Mouse (Mus musculus) mature B cell (primary cell): ENCODE measurements around the gene Cnpy4.

Experiments used
- in situ Hi-C: fragments of 300-500 bp; cut with MboI; formaldehyde crosslinking; loops from 2 replicates; pipeline ENCODE4 v1.14.3; 2019

Gene Cnpy4

DNA sequence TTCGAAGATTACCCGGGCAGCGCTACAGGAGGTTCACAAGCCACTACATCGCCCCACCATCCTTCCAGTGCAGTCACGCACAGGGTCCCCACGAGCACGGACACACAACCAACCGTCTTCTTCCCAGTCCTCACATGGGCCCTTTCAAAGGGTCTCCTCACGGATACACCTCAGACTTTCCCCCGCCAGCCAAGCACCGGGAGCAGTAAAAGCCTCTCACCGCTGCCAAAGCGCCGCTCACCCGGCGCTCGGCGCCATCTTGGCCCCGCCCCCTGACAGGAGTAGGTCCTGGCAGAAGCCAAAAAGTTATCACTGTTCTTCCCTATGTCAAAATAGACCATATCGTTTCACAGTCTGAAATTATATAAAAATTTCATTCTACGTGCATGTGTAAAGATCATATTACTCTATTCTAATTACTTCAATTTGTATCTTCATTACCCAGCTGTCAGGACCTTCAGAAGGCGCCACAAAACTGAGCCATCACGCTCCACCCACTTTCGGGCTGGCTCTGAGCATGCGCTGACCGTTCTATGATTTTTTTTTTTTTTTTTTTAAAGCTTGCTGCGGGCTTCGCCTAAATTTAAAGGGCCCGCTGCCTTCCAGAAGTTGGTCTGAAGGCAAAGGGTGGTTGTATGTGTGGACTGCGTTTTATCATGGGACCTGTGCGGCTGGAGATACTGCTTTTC lies at the start of gene Cnpy4, which contains the start of gene Taf6:
Cnpy4 (plus strand) TSS at position 536 of the 689 bp plus-strand sequence.
Taf6 (minus strand) TSS at position 502 of the 689 bp plus-strand sequence.
- in situ Hi-C loops = no loop called here

DNA sequence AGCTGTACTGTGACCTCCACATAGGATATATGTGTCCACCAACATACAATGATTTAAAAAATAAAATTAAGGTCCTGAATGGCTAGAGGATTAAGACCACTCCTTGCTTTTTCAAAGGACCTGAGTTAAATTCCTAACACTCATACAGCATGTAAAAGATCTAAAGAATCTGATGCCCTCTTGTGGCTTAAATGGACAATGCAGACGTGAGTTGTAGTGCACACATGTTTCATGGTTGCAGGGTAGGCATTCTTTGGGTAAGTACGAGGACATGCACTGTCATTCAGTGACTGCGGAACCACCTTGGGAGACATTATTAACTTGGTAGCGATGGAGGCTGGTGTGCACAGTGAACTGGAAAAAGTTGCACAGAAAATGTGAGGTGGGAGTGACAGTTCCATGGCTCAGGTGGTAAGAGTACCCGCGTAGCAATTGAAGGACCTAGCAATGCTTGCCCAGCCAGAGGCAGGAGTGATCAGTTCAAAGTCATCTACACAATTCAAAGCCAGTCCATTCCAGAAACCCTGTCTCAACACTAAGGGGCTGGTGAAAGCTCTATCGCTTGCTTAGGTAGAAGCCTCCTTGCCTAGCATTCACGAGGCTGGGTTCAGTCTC lies 49.2 kb upstream of the Cnpy4 start:
- in situ Hi-C loops = no loop called here

DNA sequence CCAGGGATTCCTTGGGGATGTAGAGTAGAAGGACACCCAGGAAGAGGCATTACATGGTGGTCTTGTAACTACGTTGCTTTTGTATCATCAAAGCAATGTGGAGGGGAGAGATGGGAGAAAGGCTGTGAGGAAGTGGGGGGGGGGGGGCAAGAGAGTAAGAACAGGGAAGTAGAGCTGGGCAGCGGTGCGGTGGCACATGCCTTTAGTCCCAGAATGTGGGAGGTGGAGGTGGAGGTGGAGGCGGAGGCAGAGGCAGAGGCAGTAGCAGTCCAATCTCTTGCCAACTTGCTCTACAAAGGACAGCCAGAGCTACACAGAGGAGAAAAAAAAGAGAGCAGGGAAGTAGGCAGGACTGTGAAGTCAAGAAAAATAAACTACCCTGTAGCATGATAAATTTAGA lies 48.7 kb upstream of the Cnpy4 start:
- in situ Hi-C loops = no loop called here

DNA sequence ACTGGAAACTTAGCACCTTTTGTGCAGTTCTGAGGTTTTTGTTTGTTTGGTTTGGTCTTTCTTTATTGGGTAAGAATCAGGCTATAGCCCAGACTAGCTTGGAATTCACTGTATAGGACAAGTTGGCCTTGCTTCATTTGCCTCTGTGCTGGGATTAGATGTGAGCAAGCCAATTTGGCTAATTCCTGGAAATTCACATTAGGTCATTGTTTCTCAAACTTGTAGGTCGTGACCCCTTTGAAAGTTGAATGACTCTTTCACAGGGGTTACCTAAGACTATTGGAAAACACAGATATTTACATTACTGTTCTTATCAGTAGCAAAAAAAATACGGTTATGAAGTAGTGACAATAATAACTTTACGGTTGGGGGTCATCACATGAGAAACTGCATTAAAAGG lies 32.9 kb upstream of the Cnpy4 start:
- in situ Hi-C loops = no loop called here

DNA sequence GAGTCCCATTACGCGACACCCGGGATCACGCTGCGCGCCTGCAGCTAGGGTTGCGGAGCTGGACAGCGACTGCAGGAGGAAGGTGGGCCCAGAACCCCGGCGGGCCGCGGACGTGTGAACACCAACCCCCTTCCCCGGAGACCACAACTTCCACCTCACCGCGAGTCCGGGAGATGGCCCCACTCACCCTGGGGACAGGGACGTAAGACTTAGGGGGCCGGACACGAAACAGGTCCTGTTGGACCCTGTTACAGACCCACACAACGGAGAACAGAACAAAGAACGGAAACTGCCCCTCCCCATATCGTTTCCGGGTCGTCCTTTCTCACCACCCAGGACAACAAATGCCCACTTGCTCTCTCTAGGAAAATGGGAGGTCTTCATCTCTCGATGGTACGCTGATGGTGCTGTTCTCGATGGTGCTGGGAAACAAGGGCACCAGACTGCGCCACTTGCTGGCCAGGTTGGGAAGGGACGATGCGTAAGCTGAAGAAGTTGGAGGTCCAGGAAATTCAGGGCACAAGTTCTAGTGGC lies 31.8 kb upstream of the Cnpy4 start, which contains the start of gene Zfp113:
Zfp113 (minus strand) TSS at position 302 of the 534 bp plus-strand sequence.
- in situ Hi-C loops = no loop called here

DNA sequence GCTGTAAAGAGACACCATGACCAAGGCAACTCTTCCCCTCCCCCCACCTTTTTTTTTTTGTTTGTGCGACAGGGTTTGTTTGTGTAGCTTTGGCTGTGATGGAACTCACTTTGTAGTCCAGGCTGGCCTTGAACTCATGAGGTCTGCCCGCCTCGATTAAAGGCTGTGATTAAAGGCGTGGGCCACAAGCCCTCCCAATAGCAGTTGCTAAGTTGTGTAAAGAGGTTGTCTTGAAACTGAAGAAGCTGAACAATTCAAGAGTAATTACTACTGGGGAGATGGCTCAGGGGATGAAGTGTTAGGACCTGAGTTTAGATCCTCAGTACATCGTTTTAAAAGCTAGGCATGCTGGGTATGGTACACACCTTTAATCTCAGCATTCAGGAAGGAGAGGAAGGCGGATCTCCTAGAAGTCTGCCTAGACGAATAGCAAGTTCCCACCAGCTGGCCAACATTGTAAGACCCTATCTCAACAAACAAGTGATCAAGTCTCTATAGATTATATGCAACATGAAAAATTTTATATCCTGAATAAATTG lies 27.0 kb upstream of the Cnpy4 start:
- in situ Hi-C loops = no loop called here

DNA sequence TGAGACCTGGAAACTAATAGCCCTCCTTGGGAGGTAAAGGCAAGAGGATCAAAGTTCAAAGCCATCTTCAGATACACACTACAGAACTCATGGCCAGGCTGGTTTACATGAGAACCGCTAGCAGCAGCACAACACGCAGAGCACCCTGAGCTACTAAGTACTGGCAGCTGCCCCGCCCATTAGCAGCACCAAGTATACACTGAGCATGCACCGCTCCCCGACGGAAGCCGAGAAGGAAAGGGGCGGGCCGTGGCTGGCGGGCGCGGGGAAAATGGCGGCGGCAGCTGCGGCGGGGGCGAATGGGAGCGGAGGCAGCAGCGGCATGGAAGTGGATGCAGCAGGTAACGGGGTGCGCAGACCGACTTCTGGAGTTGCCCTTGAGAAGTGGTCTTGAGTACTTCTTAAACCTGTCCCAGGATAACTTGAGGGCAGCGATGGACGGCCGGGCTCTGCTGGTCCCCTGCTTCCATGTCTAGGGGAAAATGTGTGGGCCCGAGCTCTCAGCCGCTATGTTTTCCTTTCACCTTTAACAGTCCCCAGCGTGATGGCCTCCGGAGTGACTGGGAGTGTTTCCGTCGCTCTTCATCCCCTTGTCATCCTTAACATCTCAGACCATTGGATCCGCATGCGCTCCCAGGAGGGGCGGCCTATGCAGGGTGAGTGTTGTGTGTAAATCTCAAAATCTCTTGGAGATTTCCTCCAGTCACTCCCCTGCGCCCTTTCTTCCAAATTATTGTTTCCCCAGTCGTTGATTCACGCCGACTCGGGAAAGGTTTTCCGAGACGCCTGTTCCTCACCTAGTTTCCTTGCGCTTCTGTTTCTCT lies 26.2 kb upstream of the Cnpy4 start, which contains the start of gene Cops6:
Cops6 (plus strand) TSS at position 230 of the 824 bp plus-strand sequence.
- in situ Hi-C loops = no loop called here

DNA sequence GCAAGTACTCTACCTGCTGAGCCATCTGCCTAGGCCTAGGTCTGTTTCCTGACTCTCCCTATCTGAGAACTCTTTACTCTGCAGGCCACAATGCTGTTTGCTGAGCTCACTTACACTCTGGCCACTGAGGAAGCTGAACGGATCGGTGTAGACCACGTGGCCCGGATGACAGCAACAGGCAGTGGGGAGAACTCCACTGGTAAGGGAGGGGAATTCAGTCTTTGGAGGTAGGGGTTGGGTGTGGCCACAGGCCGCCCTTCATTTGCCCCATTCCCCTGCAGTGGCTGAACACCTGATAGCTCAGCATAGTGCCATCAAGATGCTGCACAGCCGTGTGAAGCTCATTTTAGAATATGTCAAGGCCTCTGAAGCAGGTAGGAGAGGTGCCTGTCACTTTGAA lies 24.2 kb upstream of the Cnpy4 start:
- in situ Hi-C loops = no loop called here

DNA sequence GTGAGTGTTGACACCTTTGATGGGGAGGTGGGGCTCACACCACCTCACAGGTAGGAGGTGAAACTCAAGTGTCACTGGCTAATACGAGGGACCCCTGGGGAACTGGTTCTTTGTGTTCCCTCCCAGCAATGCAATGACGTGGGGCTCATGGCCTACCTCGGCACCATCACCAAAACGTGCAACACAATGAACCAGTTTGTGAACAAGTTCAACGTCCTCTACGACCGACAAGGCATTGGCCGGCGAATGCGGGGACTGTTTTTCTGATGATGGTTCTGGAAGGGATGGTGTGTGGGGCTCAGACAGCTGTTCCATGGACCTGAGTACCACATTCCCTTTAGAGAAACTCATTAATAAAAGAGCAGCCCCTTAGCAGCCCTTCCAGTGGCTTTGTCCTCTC lies 23.7 kb upstream of the Cnpy4 start:
- in situ Hi-C loops = no loop called here

DNA sequence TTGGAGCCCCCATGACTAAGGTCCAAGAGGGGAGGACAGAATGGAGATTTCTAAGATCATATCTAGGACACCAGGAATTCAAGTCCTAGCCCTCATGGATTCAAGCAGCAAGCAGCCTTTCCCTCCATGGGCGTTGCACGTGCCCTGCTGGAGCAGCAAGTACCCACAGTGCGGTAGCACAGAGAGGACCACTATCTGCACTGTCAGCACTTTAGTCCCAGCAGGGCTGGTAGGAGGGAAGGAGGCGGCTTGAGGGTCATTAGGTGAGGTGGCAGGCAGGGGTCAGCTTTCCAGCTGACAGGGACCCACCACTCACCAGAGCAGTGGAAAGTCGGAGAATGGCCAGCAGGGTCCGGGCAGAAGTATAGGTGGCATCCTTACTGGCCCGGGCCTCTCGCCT lies 21.7 kb upstream of the Cnpy4 start:
- in situ Hi-C loops = no loop called here

DNA sequence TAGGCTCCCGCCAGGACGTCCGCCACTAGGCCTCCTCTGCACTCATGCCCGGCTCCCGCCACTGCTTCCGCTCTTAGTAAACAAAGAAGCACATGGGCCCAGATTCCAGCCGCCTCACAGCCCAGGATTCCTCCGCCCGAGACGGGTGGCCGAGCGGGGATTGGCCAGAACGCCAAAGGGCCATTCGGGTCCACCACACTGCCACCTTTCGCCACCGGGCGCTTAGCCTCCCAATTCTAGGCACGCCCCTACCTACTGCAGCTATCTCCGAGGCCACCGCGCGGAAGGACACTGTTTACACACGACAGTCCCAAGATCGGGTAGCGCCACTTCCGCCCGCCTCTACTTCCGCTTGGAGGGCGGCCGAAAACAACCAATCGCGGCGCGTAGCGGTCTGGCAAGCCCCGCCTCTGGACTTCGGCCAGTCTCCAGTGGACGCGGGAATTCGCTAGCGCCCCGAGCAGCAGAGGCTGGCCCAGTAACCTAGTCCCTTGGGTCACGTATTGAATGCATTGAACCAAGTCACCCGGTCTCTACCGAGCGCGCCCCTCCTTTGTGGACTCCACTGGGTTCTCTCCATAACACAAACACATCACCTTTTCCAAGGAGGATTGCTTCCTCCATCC lies 16.2 kb upstream of the Cnpy4 start:
- in situ Hi-C loops = no loop called here

DNA sequence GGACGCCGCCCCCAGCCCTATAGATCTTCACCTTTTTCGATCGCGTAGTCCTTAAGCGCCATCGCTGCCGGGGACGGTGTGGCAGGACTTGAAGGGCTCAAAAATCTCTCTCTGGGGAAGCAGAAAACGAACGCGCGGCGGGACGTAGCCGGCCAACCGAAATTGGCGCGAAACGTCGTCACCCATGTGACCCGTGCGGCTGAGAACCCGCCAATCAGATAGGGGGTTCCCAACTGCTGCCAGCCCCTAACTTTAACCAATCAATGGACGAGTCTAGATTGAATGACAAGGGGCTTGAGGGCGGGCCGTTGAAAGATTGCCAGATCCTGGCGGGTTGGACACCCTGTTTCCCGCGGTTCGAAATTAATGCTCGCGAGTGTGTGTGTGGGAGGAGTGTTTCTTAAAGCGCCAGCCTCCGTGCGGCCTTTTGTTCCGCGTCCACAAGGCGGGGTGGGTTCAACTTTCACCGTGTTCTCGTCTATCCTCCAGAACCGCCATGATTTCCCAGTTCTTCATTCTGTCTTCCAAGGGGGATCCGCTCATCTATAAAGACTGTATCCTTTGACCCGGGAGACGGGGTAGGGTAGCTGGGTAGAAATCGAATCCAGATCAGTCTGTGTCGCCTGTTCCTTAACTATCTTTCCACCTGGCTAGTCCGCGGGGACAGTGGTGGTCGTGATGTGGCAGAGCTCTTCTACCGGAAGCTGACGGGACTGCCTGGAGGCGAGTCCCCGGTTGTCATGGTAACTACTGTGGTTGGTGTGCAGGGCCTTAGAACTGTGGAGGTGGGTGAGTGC lies 15.4 kb upstream of the Cnpy4 start, which contains the start of the genes Ap4m1 and Mcm7:
Ap4m1 (plus strand) TSS at position 308 of the 797 bp plus-strand sequence.
Mcm7 (minus strand) TSS at position 728 of the 797 bp plus-strand sequence.
- in situ Hi-C loops = no loop called here

DNA sequence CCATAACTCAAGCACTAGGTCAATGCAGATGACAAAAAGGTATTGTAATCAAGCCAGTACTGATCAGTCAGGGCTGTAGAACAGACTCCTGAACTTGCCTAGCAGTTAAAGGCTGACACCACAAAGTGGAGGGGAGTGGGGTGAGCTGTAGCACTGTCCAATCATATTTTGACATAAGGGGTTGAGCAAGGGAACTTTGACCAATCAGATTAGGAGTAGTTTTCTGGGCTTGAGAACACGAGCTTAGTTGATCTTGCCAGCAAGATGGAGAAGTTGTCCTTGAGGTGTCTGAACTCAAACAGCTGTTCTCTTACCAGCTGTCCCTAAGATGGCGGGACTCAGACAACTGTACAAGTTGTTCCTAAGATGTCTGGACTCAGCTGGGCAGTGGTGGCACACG lies 14.1 kb upstream of the Cnpy4 start:
- in situ Hi-C loops = no loop called here

DNA sequence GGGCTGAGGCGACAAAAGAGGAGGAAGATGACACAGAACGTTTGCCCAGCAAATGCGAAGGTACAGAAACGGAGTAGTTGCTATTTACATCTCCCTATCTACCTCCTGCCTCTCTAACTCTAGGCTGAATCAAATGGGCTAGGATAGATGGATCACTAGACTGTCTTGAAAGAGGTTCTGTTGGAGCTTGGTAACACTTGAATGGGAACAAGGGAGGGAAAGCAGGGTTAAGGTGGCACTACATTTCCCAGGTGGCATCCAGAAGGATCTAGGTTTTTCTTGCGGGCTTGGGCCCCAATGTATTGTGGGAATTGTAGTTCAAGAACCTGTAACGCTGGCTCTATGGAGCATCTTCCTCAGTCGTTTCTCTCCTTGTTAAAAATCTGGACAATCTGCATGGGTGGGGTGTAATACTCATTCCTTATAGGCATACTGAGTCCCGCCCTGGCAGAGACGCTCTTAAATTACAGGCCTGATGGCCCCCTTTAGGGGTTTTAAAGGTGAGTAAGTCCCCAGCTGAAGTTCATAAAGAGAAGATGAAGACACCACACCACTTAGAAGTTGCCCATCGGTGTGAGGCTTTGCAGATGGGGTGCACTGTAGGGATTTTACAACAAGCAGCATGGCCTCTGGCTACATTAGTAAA lies 499 bp downstream of the Cnpy4 start:
- in situ Hi-C loops = no loop called here

DNA sequence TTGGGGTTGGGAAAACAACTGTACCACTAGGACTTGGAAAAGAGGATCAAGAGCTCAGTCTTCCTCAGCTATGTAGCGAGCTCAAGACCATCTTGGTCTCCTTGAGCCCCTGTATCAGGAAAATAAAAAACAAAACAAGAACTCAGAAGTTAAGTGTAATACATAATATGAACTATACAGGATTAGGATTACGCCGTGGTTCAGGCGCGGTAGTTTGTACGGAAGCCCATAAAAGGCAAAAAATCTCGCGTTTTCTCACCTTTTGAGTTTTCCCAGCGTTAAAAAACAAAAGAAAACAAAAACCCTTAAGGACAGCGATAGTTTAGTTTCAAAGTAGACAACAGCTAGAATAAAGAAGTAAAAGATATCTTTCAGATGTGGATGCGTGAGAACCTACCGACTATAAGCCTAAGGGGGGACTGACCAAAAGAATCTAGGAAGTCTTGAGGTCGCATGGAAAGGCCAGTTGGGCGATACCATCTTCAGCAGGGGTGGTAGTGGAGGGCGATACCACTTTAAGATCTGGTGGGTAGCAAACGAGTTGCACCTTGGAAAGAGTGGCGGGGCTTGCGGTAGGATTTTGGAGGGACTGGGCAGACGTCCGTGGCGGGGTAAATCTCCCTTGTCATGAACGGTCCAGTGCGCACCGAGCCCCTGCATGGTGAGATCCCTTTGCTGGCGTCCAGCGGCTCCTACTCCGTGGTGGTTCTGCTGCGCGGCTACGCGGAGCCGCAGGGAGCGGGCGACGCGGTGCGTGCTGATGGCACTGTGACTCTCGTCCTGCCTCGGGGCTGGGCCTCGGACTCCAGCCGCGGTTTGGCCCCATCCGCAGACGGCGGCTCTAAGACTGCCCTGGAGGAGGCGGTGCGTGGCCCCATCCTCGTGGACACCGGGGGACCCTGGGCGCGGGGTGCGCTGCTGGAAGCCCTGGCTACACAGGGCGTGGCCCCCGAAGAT lies 6.8 kb downstream of the Cnpy4 start, which contains the start of gene Mblac1:
Mblac1 (plus strand) TSS at position 544 of the 957 bp plus-strand sequence.
- in situ Hi-C loops = no loop called here

DNA sequence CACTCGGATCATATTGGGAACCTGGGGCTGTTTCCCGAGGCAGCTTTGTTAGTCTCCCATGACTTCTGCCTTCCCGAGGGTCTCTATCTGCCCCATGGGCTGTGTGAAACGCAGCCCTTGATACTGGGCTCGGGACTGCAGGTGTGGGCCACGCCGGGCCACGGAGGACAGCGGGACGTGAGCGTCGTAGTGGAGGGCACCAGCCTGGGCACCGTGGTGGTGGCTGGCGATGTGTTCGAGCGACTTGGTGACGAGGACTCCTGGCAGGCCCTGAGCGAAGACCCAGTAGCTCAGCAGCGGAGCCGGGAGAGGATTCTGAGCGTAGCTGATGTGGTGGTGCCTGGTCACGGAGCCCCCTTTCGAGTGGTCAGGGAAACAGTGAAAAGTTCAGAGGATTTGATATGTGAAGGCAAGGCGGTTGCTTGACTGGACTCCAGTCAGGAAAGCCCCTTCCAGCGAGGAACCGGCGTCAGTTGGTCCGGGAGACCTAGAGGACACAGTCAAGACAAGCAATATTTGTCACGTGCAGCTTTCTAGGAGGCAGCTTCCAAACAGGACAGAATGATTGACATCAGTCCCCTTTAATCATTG lies 7.6 kb downstream of the Cnpy4 start:
- in situ Hi-C loops = no loop called here

DNA sequence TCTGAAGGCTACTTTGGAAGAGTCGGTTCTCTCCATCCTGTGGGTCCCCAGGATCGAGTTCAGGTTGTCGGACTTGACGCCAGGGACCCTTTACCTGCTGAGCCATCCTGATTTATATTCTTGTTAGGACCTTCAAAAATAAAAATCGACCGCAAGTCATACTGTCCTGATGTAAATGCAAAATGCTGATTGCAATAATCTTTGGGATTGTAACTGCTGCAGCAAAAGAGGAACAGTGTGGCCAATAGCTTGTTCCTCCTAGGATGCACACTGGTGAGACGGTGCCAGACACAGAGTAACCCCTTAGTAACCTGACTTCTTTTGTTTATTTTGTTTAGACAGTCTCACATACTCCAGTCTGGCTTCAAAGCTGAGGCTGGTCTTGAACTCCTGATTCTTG lies 8.2 kb downstream of the Cnpy4 start:
- in situ Hi-C loops = no loop called here

DNA sequence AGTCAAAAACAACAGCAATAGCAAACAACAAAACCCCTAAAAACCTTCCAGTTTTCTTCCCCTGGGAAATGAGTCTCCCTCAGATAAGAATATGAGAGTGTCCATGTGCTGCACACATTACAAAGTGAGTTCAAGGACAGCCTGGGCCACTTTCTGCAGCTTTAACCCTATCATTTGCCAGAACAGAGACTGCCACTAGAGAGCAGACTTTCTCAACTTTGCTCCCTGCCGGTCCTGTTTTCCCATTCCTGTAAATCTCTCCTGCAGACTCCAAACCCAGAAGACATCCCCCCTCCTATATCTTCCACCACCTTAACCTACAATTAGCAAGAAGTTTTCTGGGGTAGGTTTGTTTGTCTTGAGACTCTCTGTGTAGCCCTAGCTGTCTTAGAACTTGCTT lies 12.3 kb downstream of the Cnpy4 start:
- in situ Hi-C loops = no loop called here
